Mouse (Mus musculus) urinary bladder, postnatal 36 days (tissue): ENCODE results near the gene Aven.

Experiments used
- DNase-seq, 2 experiments: peaks; one replicate each; pipeline ENCODE4 v3.0.0; 2022; ENCODE audit warnings: low spot score in 2 of 2, mixed read lengths in 1 of 2

Aven gene

GRCm38 (mm10) chr2:112557453-112557852, 64.7 kb downstream of the Aven start:
- DNase-seq, result no peak

- no peak for DNase-seq
Measured at GRCm38 (mm10) chr2:112561549-112561948, 68.8 kb downstream of the Aven start.

- DNase-seq, result no peak
Measured at GRCm38 (mm10) chr2:112565060-112565459, 72.3 kb downstream of the Aven start.

GRCm38 (mm10) chr2:112566290-112567085, 73.7 kb downstream of the Aven start:
- DNase-seq, result no peak

GRCm38 (mm10) chr2:112567786-112568185, 75.0 kb downstream of the Aven start:
- no peak for DNase-seq

GRCm38 (mm10) chr2:112590985-112591384, 98.2 kb downstream of the Aven start:
- no peak for DNase-seq

- no peak for DNase-seq
Measured at GRCm38 (mm10) chr2:112591451-112591871, 98.7 kb downstream of the Aven start.

GRCm38 (mm10) chr2:112593322-112593721, 100.6 kb downstream of the Aven start:
- no peak for DNase-seq

- no peak for DNase-seq
Measured at GRCm38 (mm10) chr2:112593781-112594180, 101.0 kb downstream of the Aven start.

- no peak for DNase-seq
Measured at GRCm38 (mm10) chr2:112595807-112596206, 103.0 kb downstream of the Aven start.

GRCm38 (mm10) chr2:112596415-112596814, 103.7 kb downstream of the Aven start:
- no peak for DNase-seq

- no peak for DNase-seq
Measured at GRCm38 (mm10) chr2:112597064-112597463, 104.3 kb downstream of the Aven start.

- DNase-seq, result no peak
Measured at GRCm38 (mm10) chr2:112600222-112600621, 107.5 kb downstream of the Aven start.

GRCm38 (mm10) chr2:112602487-112602886, 109.7 kb downstream of the Aven start:
- DNase-seq, result no peak

GRCm38 (mm10) chr2:112606536-112606935, 113.8 kb downstream of the Aven start:
- no peak for DNase-seq

- DNase-seq, result no peak
Measured at GRCm38 (mm10) chr2:112612628-112613027, 119.9 kb downstream of the Aven start.

GRCm38 (mm10) chr2:112614375-112614774, 121.6 kb downstream of the Aven start:
- no peak for DNase-seq

- DNase-seq, result no peak
Measured at GRCm38 (mm10) chr2:112617206-112617605, 124.4 kb downstream of the Aven start.

GRCm38 (mm10) chr2:112625156-112625555, 132.4 kb downstream of the Aven start:
- DNase-seq, result no peak

GRCm38 (mm10) chr2:112630669-112631068, 137.9 kb downstream of the Aven start:
- DNase-seq, result no peak

GRCm38 (mm10) chr2:112632536-112632935, 139.8 kb downstream of the Aven start:
- no peak for DNase-seq

- no peak for DNase-seq
Measured at GRCm38 (mm10) chr2:112637206-112637605, 144.4 kb downstream of the Aven start.

- DNase-seq, result no peak
Measured at GRCm38 (mm10) chr2:112653836-112654235, 161.1 kb downstream of the Aven start.

GRCm38 (mm10) chr2:112656131-112656530, 163.4 kb downstream of the Aven start:
- DNase-seq, result no peak
